Mouse (Mus musculus) heart, embryonic 13.5 days (tissue): ENCODE measurements at regions not wholly inside any gene's neighbourhood (a gene's known extent, or its start where the extent isn't known, plus 50 kb on each side); places are given as distances from the start of the nearest gene placed in this dataset.

Experiments used
- ATAC-seq: fragments of 200-750 bp; cut with Nextera tagmentation; 2 replicates; pipeline ENCODE4 v1.8.0; 2017; ENCODE audit warnings: moderate TSS enrichment; ENCODE audit not compliant: insufficient number of reproducible peaks, low FRiP score, low TSS enrichment; ENCODE audit errors: extremely low read depth
- H3K27ac ChIP-seq: fragments of 300-500 bp; sonication (generic); replicated peaks from 2 replicates; pipeline ENCODE4 v1.5.1; 2015; ENCODE audit warnings: moderate library complexity, mild to moderate bottlenecking, inconsistent platforms
- H3K27me3 ChIP-seq: fragments of 300-500 bp; sonication (generic); replicated peaks from 2 replicates; pipeline ENCODE4 v1.6.1; 2015; ENCODE audit warnings: mild to moderate bottlenecking, inconsistent platforms
- H3K36me3 ChIP-seq: fragments of 300-500 bp; sonication (generic); 2 replicates; pipeline ENCODE4 v1.6.1; 2015; ENCODE audit warnings: mild to moderate bottlenecking, inconsistent platforms
- H3K4me1 ChIP-seq: fragments of 300-500 bp; sonication (generic); 2 replicates; pipeline ENCODE4 v1.6.1; 2015; ENCODE audit warnings: inconsistent platforms
- H3K4me2 ChIP-seq: fragments of 300-500 bp; sonication (generic); 2 replicates; pipeline ENCODE4 v1.6.1; 2015; ENCODE audit warnings: inconsistent platforms, mild to moderate bottlenecking, moderate library complexity
- H3K4me3 ChIP-seq: fragments of 300-500 bp; sonication (generic); 2 replicates; pipeline ENCODE4 v1.5.1; 2015; ENCODE audit warnings: moderate library complexity, mild to moderate bottlenecking, inconsistent platforms
- H3K9ac ChIP-seq: fragments of 300-500 bp; sonication (generic); 2 replicates; pipeline ENCODE4 v1.6.1; 2015; ENCODE audit warnings: inconsistent platforms, mild to moderate bottlenecking, moderate library complexity
- H3K9me3 ChIP-seq: fragments of 300-500 bp; sonication (generic); 2 replicates; pipeline ENCODE4 v1.6.1; 2016; ENCODE audit warnings: inconsistent platforms
- WGBS: fragments of 180-500 bp; shearing (Covaris S2); methylation state at CpG from one replicate; pipeline ENCODE4 v1.1.7; 2015; ENCODE audit warnings: mixed read lengths; 5-methylcytosine and 5-hydroxymethylcytosine counted together

GRCm38 (mm10) chr16:92979620-92980330 lies 153.8 kb upstream of the Runx1 start:
- Histone ChIP-seq H3K4me3 (no peak overlapping the region), H3K4me2 (no peak overlapping the region), H3K27me3 (0 out of 2 replicates have a peak, but pooled peaks cover 10% of the 10 kb centered on the region), H3K4me1 (no peaks in the 10 kb centered on the region), H3K9ac (no peak overlapping the region), H3K27ac (no peak overlapping the region), H3K9me3 (no peaks in the 10 kb centered on the region), H3K36me3 (no peaks in the 10 kb centered on the region)
- 65% methylated on average over 11 of the region's 11 CpGs for WGBS
- no peak for ATAC-seq

GRCm38 (mm10) chr16:92976097-92976496 lies 150.1 kb upstream of the Runx1 start:
- no peak for ATAC-seq
- no peaks in the 10 kb centered on the region for H3K4me1 ChIP-seq
- H3K27ac ChIP-seq, result no peak overlapping the region
- WGBS, result 86% methylated on average over 8 of the region's 8 CpGs
- no peak overlapping the region for H3K9ac ChIP-seq
- no peaks in the 10 kb centered on the region for H3K9me3 ChIP-seq
- no peak overlapping the region for H3K4me3 ChIP-seq
- peaks cover 18% of the 10 kb centered on the region for H3K27me3 ChIP-seq
- H3K36me3 ChIP-seq, result no peaks in the 10 kb centered on the region
- no peak overlapping the region for H3K4me2 ChIP-seq

- no peaks in the 10 kb centered on the region for H3K36me3 ChIP-seq
- H3K27me3 ChIP-seq, result peaks cover 21% of the 10 kb centered on the region
- WGBS, result 79% methylated on average over 8 of the region's 8 CpGs
- no peak for ATAC-seq
- no peak overlapping the region for H3K4me2 ChIP-seq
- H3K9ac ChIP-seq, result no peak overlapping the region
- no peak overlapping the region for H3K4me3 ChIP-seq
- no peaks in the 10 kb centered on the region for H3K4me1 ChIP-seq
- no peaks in the 10 kb centered on the region for H3K9me3 ChIP-seq
- no peak overlapping the region for H3K27ac ChIP-seq
Observed at GRCm38 (mm10) chr16:92975090-92975489, 149.1 kb upstream of the Runx1 start.

GRCm38 (mm10) chr16:92972681-92973080 lies 146.7 kb upstream of the Runx1 start:
- Histone ChIP-seq H3K36me3 (no peaks in the 10 kb centered on the region), H3K9me3 (no peaks in the 10 kb centered on the region), H3K4me2 (no peak overlapping the region), H3K27ac (no peak overlapping the region), H3K9ac (no peak overlapping the region), H3K4me3 (no peak overlapping the region), H3K4me1 (no peaks in the 10 kb centered on the region), H3K27me3 (peaks cover 21% of the 10 kb centered on the region)
- no peak for ATAC-seq
- WGBS, result 68% methylated on average over 5 of the region's 5 CpGs

GRCm38 (mm10) chr16:92971956-92972355 lies 146.0 kb upstream of the Runx1 start:
- peaks cover 22% of the 10 kb centered on the region for H3K27me3 ChIP-seq
- no peak overlapping the region for H3K27ac ChIP-seq
- no peaks in the 10 kb centered on the region for H3K36me3 ChIP-seq
- no peaks in the 10 kb centered on the region for H3K4me1 ChIP-seq
- no peak for ATAC-seq
- H3K4me2 ChIP-seq, result no peak overlapping the region
- no peak overlapping the region for H3K4me3 ChIP-seq
- H3K9ac ChIP-seq, result no peak overlapping the region
- WGBS, result 81% methylated on average over 3 of the region's 3 CpGs
- no peaks in the 10 kb centered on the region for H3K9me3 ChIP-seq

- no peak overlapping the region for H3K9ac ChIP-seq
- WGBS, result 67% methylated on average over 2 of the region's 2 CpGs
- no peak for ATAC-seq
Observed at GRCm38 (mm10) chr16:92970587-92970986, 144.6 kb upstream of the Runx1 start.

GRCm38 (mm10) chr16:92969036-92969435 lies 143.1 kb upstream of the Runx1 start:
- H3K9ac ChIP-seq, result no peak overlapping the region
- no peaks in the 10 kb centered on the region for H3K4me1 ChIP-seq
- H3K4me2 ChIP-seq, result no peak overlapping the region
- WGBS, result 75% methylated on average over 5 of the region's 5 CpGs
- H3K4me3 ChIP-seq, result no peak overlapping the region
- no peaks in the 10 kb centered on the region for H3K36me3 ChIP-seq
- ATAC-seq, result no peak
- peaks cover 24% of the 10 kb centered on the region for H3K27me3 ChIP-seq
- no peak overlapping the region for H3K27ac ChIP-seq
- H3K9me3 ChIP-seq, result no peaks in the 10 kb centered on the region

More at GRCm38 (mm10) chr16:92970587-92970986, 144.6 kb upstream of the Runx1 start:
- H3K4me3 ChIP-seq, result no peak overlapping the region
- H3K4me1 ChIP-seq, result no peaks in the 10 kb centered on the region
- H3K36me3 ChIP-seq, result no peaks in the 10 kb centered on the region
- H3K27me3 ChIP-seq, result peaks cover 18% of the 10 kb centered on the region
- H3K4me2 ChIP-seq, result no peak overlapping the region
- H3K27ac ChIP-seq, result no peak overlapping the region
- H3K9me3 ChIP-seq, result no peaks in the 10 kb centered on the region

GRCm38 (mm10) chr16:92966069-92966866 lies 140.3 kb upstream of the Runx1 start:
- Histone ChIP-seq H3K36me3 (no peaks in the 10 kb centered on the region), H3K27me3 (peaks cover 17% of the 10 kb centered on the region), H3K27ac (no peak overlapping the region)

GRCm38 (mm10) chr16:92965651-92966050 lies 139.7 kb upstream of the Runx1 start:
- WGBS, result 84% methylated on average over 3 of the region's 3 CpGs
- Histone ChIP-seq H3K4me2 (no peak overlapping the region), H3K27ac (no peak overlapping the region), H3K9ac (no peak overlapping the region), H3K36me3 (no peaks in the 10 kb centered on the region), H3K4me1 (peaks cover 12% of the 10 kb centered on the region), H3K9me3 (no peaks in the 10 kb centered on the region), H3K27me3 (peaks cover 17% of the 10 kb centered on the region), H3K4me3 (no peak overlapping the region)
- ATAC-seq, result no peak

More at GRCm38 (mm10) chr16:92966069-92966866, 140.3 kb upstream of the Runx1 start:
- H3K9ac ChIP-seq, result no peak overlapping the region
- H3K4me2 ChIP-seq, result no peak overlapping the region
- WGBS, result 79% methylated on average over 10 of the region's 10 CpGs
- H3K4me3 ChIP-seq, result no peak overlapping the region
- peaks cover 8% of the 10 kb centered on the region for H3K4me1 ChIP-seq
- ATAC-seq, result no peak
- no peaks in the 10 kb centered on the region for H3K9me3 ChIP-seq

GRCm38 (mm10) chr16:92963582-92963981 lies 137.6 kb upstream of the Runx1 start:
- peaks cover 25% of the 10 kb centered on the region for H3K27me3 ChIP-seq
- H3K4me1 ChIP-seq, result peaks cover 12% of the 10 kb centered on the region
- no peak overlapping the region for H3K9ac ChIP-seq
- H3K36me3 ChIP-seq, result no peaks in the 10 kb centered on the region
- no peak overlapping the region for H3K27ac ChIP-seq
- no peak overlapping the region for H3K4me2 ChIP-seq
- H3K9me3 ChIP-seq, result no peaks in the 10 kb centered on the region
- no peak overlapping the region for H3K4me3 ChIP-seq
- no peak for ATAC-seq
- WGBS, result 81% methylated on average over 4 of the region's 4 CpGs

- Histone ChIP-seq H3K9ac (no peak overlapping the region), H3K4me1 (peaks cover 12% of the 10 kb centered on the region), H3K9me3 (no peaks in the 10 kb centered on the region), H3K36me3 (no peaks in the 10 kb centered on the region), H3K27ac (no peak overlapping the region), H3K4me3 (no peak overlapping the region), H3K27me3 (peaks cover 36% of the 10 kb centered on the region), H3K4me2 (no peak overlapping the region)
- WGBS, result 36% methylated on average over 3 of the region's 3 CpGs
- ATAC-seq, result no peak
Observed at GRCm38 (mm10) chr16:92961361-92961760, 135.4 kb upstream of the Runx1 start.
